Mouse (Mus musculus) brain, adult 2 months (tissue): ENCODE results near the gene Rora.
A peak's percentile ranks its signal among the peaks of the same experiment; 100 is the strongest.

ENCODE experiments used
- DNase-seq: peaks from one replicate; pipeline ENCODE4 v3.0.0; 2011; ENCODE audit warnings: low read depth, low spot score

The Rora gene

DNA sequence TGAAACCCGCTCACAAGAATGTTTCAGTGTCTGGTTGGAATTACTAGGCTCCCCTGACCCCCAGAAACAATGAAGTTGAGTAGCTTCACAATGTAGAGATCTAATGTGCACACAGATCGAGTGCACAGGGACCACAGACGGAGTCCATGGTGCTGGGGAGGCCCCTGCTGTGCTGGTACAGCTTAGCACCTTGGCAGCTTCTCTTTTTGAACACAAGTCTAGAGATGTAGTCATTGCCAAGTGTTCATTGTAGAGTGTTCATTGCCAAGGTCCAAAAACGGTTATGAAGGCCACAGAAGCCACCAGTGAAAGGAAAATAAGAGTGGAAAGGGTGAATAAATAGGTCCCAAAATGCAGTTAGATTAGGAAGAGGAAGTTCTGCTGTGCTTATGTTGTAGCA is 737.0 kb downstream of the Rora start:
- peak; percentile 31 for DNase-seq

- no peak for DNase-seq
These were observed 740.6 kb downstream of the Rora start for GRCm38 (mm10) chr9:69394234-69394633.

DNA sequence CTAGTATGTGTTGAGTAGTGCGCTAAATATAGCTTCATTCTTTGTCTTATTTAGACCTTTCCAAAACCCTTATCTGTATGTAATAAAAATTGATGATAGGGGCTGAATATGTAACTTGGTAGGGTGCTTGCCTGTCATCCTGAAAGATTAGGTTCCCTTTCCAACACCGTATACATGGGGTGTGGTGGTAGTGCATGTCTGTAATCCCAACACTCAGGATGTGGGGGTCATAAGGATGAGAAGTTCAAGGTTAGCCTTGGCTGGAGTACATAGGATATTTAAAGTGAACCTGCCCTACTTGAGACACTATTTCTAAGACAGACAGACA is 743.8 kb downstream of the Rora start:
- no peak for DNase-seq

DNA sequence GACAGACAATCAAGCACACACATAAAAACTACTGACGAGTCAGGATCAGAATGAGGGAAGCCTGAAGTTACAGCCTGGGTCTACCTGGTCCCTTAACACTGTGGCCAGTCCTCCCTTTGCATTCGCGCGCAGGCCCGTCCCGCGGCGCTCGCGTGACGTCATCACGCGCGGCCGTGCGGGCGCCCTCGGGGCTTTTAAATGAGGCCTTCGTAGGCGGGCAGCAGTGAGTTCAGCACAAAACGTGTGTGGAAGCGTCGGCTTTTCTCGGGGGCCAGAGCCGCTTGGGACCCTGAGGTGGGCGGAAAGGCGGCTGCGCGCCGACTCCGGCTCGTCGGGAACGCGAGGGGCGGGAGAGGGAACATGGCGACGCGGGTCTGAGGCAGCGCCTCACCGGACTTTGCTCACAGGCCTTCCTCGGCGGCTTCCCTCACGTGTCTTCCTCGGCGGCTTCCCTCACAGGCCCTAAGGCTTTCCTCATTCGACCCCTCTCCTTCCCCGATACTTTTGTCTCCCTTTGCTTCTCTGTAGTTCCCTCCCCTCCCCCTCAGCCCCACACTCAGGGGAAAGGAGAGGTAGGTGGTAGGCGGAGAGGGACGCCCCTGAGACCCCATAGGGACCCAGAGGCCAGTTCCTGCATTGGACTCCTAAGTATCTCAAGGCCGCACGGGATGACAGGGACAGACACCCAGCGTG is 744.3 kb downstream of the Rora start, which contains the start of gene Ice2:
TSS of gene Ice2 (plus strand) at position 147 of the 693 bp plus-strand sequence.
- peak; percentile 89 for DNase-seq

- DNase-seq: no peak
These were observed 744.9 kb downstream of the Rora start for GRCm38 (mm10) chr9:69398453-69398850.

DNA sequence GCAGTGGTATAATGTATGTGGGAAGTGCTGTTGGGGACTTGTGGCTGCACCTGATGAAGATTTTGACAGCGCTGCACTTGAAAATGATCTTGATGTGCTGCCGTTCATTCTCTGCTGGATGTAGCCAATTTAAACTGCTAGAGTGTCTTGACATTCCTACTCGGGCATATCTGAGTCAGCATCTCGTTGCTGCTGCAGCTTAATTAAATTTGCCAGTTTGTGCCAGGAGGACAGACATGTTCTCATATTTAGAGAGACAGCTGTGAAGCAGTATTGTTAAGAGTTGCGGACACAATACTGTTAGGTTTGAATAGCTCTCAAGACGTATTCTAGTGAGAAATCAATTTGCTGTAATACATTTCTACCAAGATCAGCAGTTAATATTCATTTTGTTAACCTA is 751.1 kb downstream of the Rora start:
- peak; percentile 35 for DNase-seq

GRCm38 (mm10) chr9:69419476-69419875 is 765.9 kb downstream of the Rora start:
- peak; percentile 52 for DNase-seq

DNA sequence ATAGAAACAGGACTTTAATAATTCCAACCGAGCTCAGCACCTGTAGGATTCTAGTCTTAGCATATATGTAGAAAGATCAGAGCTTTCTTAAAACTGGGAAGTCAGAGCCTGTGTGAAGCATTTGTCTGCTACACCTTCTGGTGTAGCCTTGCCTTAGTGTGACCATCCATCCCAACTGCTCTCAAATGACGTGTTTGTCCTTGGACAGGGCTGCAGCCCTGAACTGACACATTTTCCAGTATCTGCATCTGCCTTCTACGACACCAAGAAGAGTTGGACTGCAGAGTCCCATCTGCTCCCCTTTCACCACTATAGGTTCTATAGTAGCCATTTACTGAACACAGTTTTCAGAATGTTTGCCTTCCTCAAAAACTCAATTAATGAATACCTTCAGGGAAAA is 776.9 kb downstream of the Rora start:
- no peak for DNase-seq

DNA sequence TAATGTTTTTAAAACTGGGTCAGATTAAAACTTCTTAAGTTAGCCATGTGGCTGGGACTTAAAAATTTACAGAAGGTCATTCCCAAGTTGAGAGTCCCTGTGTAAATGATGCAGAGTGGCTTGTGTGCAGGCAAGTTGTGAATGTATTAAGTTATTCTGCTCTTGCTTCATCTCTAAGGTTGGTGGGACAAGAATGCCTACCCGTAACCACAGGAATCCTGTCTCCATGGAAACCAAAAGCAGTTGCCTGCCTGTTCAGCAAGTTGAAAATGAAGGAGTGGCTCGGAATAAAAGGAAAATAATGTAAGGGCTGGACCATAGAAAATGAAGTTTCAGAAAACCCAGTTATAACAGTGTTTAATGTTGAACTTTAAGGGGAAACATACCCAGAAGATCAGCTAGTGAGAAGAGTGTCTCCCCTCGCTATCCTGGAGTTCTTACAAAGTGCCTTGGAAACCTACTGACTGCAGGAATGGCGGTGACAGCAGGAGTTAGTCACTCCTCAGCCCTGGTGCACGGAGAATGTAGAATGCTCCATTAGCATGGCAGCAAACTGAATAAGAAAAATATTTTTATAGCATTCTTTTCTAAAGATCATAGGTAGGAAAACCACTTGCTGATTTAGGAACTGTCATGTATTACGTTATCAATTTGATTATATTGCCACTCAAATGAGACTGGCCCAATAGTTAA is 778.4 kb downstream of the Rora start:
- peak; percentile 66 for DNase-seq

DNA sequence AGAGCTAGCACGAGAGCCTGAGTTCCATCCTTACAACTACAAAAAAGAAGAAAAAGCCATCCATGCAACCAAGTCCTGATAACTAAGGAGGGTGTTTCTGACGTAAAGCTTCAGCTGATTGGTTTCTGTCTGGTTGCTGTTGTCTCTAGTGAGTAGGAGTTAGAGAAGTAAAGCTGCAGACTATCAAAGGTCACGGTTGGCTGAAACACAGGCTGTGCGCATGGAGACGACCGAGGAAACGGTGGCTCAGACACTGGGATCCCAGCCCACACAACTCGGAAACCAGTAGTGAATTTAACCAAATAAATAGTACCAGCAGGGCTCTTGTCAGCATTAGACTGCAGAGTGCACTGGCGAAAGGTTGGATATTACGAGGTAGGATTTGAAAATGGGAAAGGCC is 781.6 kb downstream of the Rora start:
- no peak for DNase-seq

- DNase-seq: no peak
These were observed 782.1 kb downstream of the Rora start for GRCm38 (mm10) chr9:69435662-69436061.
